Mouse (Mus musculus) G1E (cell line): Measurements from ENCODE around the gene Trib2. TPM values are rescaled to one million over a fixed set of nuclear protein-coding genes. Genes with fewer than 3 reads are reported as not detected.

Experiments
- ATAC-seq: 2 replicates; pipeline ENCODE4 v1.8.0; 2016; ENCODE audit warnings: mild to moderate bottlenecking; ENCODE audit not compliant: insufficient number of reproducible peaks, poor library complexity, low FRiP score, severe bottlenecking; ENCODE audit errors: extremely low read depth
- DNase-seq: peaks from one replicate; pipeline ENCODE4 v3.0.0; 2012; ENCODE audit warnings: low spot score
- H3K27me3 ChIP-seq: 2 replicates; pipeline ENCODE4 v1.6.1; 2012; ENCODE audit warnings: mild to moderate bottlenecking, low read length, inconsistent platforms; ENCODE audit not compliant: insufficient read depth
- H3K36me3 ChIP-seq: replicated peaks from 2 replicates; pipeline ENCODE3; 2012; ENCODE audit warnings: mild to moderate bottlenecking, inconsistent platforms
- H3K4me1 ChIP-seq: 2 replicates; pipeline ENCODE4 v1.6.1; 2012; ENCODE audit warnings: low read depth, low read length, inconsistent platforms, mixed read lengths; ENCODE audit not compliant: insufficient read depth
- H3K4me3 ChIP-seq: 2 replicates; pipeline ENCODE4 v1.5.1; 2012; ENCODE audit warnings: low read depth, mild to moderate bottlenecking, inconsistent platforms, low read length, moderate library complexity, mixed read lengths
- H3K9me3 ChIP-seq: replicated peaks from 2 replicates; pipeline ENCODE4 v1.6.1; 2012; ENCODE audit warnings: inconsistent platforms
- CTCF ChIP-seq: IDR thresholded peaks from 2 replicates; pipeline ENCODE4 v1.5.1; 2012; ENCODE audit warnings: low read depth, low read length, inconsistent platforms, mixed read lengths
- GATA1 ChIP-seq: IDR thresholded peaks from 2 replicates; pipeline ENCODE4 v1.6.1; 2012; ENCODE audit warnings: borderline replicate concordance, low read length, inconsistent platforms, mixed read lengths
- GATA2 ChIP-seq: IDR thresholded peaks from 2 replicates; pipeline ENCODE4 v1.6.1; 2012; ENCODE audit warnings: low read depth, low read length, inconsistent platforms, borderline replicate concordance
- POLR2AphosphoS5 ChIP-seq: IDR thresholded peaks from 2 replicates; pipeline ENCODE4 v1.6.1; 2012; ENCODE audit warnings: low read depth, low read length, inconsistent platforms; ENCODE audit not compliant: insufficient replicate concordance
- TAL1 ChIP-seq: conservative IDR thresholded peaks from 2 replicates; pipeline ENCODE4 v1.6.1; 2012; ENCODE audit warnings: low read depth, low read length, inconsistent platforms, mixed read lengths
- polyA plus RNA-seq: library from polyadenylated mRNA; stranded (reverse); fragments of >175 nt; gene quantifications from 2 replicates; pipeline ENCODE4 v1.2.3, GENCODE M21; 2012
- total RNA-seq, 2 experiments: library from RNA; stranded (forward) in 1 of 2; stranded (reverse) in 1 of 2; fragments of 200-1000 nt in 1 of 2; fragments of >200 nt in 1 of 2; fragmentation: Nextera tagmentation in 1 of 2; gene quantifications; 2 replicates each; pipeline ENCODE4 v1.2.3; 2014 to 2017

Trib2 gene
- total RNA-seq (2014; fragmentation: Nextera tagmentation) (not detected in 2 replicates), total RNA-seq (2017) (0.06 and 0.11 TPM in 2 replicates), polyA plus RNA-seq (not detected in 2 replicates)

DNA sequence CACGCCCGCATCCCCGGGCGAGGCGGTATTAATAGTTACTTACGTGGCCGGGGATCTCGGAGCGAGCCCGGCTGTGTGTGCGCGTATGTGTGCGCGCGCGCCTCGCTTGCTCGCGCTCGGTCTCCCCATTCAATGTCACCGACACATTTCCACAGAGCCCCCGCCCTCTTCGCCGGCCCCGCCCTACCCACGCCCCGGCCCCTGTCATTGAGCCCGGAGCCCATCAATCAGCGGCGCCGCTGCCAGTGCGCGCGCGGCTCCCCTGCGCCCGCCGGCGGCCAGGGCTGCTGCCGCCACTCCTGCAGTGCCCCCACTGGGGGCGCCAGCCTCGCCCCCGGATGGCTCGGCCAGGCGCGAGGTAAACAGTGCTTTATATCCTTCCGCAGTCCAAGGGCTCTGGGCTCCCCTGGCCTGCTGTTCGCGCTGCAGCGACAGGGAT lies at the start of gene Trib2:
TSS of gene Trib2 (minus strand) at position 183 of the 439 bp plus-strand sequence.
- H3K27me3 ChIP-seq = no peaks in the 10 kb centered on the region
- H3K4me3 ChIP-seq = no peak within 1 kb of the TSS
- H3K36me3 ChIP-seq = no peaks in the 10 kb centered on the region
- ATAC-seq (no peak), DNase-seq (no peak)
- no peaks in the 10 kb centered on the region for H3K4me1 ChIP-seq
- TF ChIP-seq GATA1 (no peak), TAL1 (no peak), GATA2 (no peak), POLR2AphosphoS5 (no peak), CTCF (no peak)
- H3K9me3 ChIP-seq = peaks cover 21% of the 10 kb centered on the region

DNA sequence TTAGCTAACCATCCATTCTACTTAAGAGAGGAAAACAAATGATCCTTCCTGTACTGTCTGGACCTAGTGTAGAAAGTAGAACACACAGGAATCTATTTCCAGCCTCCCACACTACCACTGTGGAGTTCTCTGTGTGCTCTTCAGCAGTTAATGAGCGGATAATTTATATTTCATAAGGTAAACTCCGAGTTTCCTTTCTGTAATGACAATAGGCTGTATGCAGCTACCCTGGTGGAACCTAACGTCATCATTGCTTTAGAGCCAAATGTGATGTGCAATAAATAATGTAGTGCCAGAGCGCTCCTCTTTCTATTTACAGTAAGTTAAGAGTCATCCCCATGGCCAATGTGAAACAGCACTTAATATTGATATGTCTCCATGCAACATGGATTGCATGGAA lies 41.3 kb upstream of the Trib2 start:
- no peak for ATAC-seq
- TF ChIP-seq GATA2 = no peak
- no peak for TF ChIP-seq POLR2AphosphoS5
- TF ChIP-seq GATA1 = no peak
- no peak for TF ChIP-seq TAL1
- no peak for TF ChIP-seq CTCF
- no peaks in the 10 kb centered on the region for H3K4me1 ChIP-seq
- no peaks in the 10 kb centered on the region for H3K36me3 ChIP-seq
- H3K27me3 ChIP-seq = no peaks in the 10 kb centered on the region
- H3K9me3 ChIP-seq = peaks cover 3% of the 10 kb centered on the region; the same call in 1 of the 2 replicates
- no peak overlapping the region for H3K4me3 ChIP-seq
- no peak for DNase-seq

DNA sequence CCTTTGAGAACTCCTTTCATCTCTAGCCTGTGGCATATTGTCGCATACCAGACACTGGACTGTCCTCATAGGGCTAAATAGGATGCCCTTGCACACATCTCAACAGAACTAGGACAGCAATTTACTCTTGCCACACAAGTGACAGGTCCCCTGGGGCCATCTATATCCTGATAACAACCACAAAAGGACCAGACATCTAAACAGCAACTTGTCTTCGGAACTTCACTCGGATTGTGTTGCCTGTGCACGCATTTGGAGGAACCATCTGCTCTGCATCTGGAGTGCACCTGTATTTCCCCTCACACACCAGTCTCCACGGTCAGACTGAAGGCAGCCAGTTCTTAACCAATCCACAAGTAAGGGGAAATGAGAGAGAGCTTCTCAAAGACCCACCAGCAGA lies 39.2 kb upstream of the Trib2 start:
- Histone ChIP-seq H3K9me3 (peaks cover 3% of the 10 kb centered on the region; the same call in 1 of the 2 replicates), H3K4me3 (no peak overlapping the region), H3K27me3 (no peaks in the 10 kb centered on the region), H3K36me3 (no peaks in the 10 kb centered on the region), H3K4me1 (no peaks in the 10 kb centered on the region)
- ATAC-seq (no peak), DNase-seq (no peak)
- TF ChIP-seq POLR2AphosphoS5 = no peak
- no peak for TF ChIP-seq GATA1
- no peak for TF ChIP-seq GATA2
- no peak for TF ChIP-seq TAL1

DNA sequence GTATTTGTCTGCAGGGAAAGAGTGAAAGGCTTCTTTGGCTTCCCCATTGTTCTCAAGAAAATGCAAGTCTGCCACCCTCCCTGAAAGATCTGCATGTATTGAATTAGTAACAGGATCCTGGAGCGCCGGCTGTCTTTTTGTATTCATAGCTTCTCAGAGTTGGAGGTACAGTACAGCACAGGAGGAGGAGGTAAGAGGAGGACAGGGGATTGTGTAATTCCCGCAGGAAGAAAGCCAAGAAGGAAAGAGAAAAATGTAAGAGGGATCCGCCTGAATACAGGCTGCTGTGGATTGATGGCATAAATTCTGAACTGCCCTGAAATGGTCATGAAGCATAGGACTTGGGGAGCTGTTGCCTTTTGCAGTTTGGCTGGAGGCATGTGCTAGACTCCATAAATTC lies 36.1 kb upstream of the Trib2 start:
- no peaks in the 10 kb centered on the region for H3K27me3 ChIP-seq
- H3K36me3 ChIP-seq = no peaks in the 10 kb centered on the region
- no peak overlapping the region for H3K4me3 ChIP-seq
- H3K9me3 ChIP-seq = peaks cover 6% of the 10 kb centered on the region; the same call in 1 of the 2 replicates
- no peaks in the 10 kb centered on the region for H3K4me1 ChIP-seq
- ATAC-seq (no peak), DNase-seq (no peak)
- TF ChIP-seq TAL1 (no peak), GATA2 (no peak), GATA1 (no peak), POLR2AphosphoS5 (no peak), CTCF (no peak)

DNA sequence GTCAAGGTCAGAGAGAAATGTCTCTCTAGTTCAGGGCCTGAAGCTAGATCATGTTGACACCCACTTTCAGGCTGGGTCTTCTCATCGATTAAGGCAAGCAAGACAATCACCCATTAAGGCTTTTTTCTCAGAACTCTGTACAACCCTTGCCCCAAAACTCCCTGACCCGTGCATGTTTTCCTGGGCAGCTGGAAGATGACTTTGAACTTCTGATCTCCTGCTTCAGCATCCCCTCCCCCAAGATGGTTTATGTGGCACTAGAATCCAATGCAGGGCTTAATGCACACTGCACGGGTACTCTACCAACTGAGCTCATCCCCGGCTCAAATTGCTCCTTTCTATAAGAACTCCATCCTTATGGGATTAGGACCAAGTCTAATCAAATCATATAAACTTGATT lies 35.3 kb upstream of the Trib2 start:
- no peak for TF ChIP-seq TAL1
- TF ChIP-seq CTCF = no peak
- TF ChIP-seq GATA1 = no peak
- TF ChIP-seq POLR2AphosphoS5 = no peak
- no peak for TF ChIP-seq GATA2

DNA sequence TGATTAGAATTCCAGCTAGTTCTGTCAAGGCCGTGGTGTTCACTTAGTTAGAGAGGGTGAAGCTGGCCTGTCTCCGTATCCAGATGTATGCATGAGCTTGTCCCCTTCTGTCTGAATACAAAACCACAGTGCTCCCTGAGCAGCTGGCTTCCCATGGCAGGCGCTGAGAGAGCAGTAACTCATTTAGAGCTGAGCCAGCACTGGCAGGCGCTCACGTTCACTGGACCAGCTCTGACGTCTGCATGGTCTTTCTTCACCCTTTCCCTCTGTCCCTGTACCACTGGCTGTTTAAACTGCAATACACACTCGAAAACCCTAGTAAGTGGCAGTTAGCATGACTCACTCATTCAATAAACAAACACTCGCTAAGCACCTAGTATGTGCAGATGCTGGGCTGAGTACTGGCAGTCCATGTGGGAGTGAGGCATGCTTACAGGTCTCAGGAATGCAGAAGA lies 33.7 kb upstream of the Trib2 start:
- no peak for ATAC-seq
- H3K9me3 ChIP-seq = peaks cover 3% of the 10 kb centered on the region; the same call in 1 of the 2 replicates
- H3K4me1 ChIP-seq = no peaks in the 10 kb centered on the region
- no peak for DNase-seq
- H3K27me3 ChIP-seq = no peaks in the 10 kb centered on the region
- no peak for TF ChIP-seq POLR2AphosphoS5
- no peak for TF ChIP-seq GATA2
- TF ChIP-seq GATA1 = no peak
- TF ChIP-seq CTCF = no peak
- TF ChIP-seq TAL1 = no peak
- no peaks in the 10 kb centered on the region for H3K36me3 ChIP-seq
- no peak overlapping the region for H3K4me3 ChIP-seq

More for the DNA sequence above, 35.3 kb upstream of the Trib2 start:
- DNase-seq = no peak
- no peaks in the 10 kb centered on the region for H3K27me3 ChIP-seq
- H3K9me3 ChIP-seq = peaks cover 6% of the 10 kb centered on the region; the same call in 1 of the 2 replicates
- no peaks in the 10 kb centered on the region for H3K4me1 ChIP-seq
- no peak for ATAC-seq
- no peaks in the 10 kb centered on the region for H3K36me3 ChIP-seq
- no peak overlapping the region for H3K4me3 ChIP-seq
